ENCODE assay signal across 8 mouse cellular contexts in the genomic region with DNA sequence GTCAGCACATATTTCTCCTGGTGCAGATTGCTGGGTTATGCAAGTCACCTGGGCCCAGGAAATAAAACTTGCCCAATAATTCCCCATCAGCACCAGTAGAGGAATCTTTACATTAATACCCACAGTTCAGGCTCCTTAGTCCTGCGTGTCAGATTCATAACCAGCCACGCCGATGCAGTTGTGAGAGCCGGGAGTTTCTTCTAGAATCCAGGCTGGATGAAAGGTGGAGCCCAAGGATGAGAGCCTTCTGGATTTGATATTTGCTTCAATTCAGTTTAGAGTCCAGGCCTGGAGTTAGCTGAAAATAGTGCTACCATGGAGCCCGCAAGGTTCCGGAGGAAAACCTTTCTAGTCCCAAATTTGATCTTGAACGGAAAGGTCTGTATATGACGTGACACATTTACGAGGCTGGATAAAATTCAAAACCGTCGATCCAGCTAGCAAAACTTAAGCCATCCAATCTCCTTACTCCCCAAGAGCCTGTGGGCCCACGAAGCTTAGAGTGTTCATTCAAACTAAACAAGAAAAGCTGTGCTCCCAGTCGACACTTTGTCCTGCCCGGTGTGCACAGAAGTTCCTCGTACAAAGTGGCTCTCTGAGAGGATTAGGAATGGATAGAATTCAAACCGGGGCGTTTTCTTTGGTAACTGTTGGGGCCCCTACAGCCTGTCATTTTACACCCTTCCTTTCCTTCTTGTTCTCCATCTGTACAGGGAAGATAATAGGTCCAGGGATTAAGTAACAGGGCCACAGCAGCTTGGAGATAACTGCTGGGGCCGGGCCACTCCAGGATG. TPM values are rescaled to one million over a fixed set of nuclear protein-coding genes. Genes with fewer than 3 reads are reported as not detected.
DNase-seq lines count a peak whose midpoint lies in the region; ATAC-seq and TF ChIP-seq lines count a peak whose summit lies in the region.

No protein-coding gene starts in this region.

- DNase-seq in embryo, embryonic 11 days, result peak; percentile 31
- DNase-seq in embryo, embryonic 10 days (ENCODE audit: low spot score), result no peak
- DNase-seq in thymus, adult 2 months, result no peak
- DNase-seq in thymus, adult 18-20 months, result no peak
- peak; percentile 41 to 42 for DNase-seq in spleen, postnatal 10 days (ENCODE audit: low spot score in 2 of 2)
- DNase-seq in layer of hippocampus, adult 9-10 months (ENCODE audit: low spot score), result no peak

- peak overlapping the region; percentile 81 for H3K4me3 ChIP-seq in thymus, adult 2 months (ENCODE audit: control insufficient read depth, insufficient read depth, low read length)
- peak overlapping the region; percentile 90 for H3K4me3 ChIP-seq in limb, embryonic 13.5 days

- no peak for TF ChIP-seq POLR2A in thymus, adult 2 months (IDR thresholded peaks at IDR 0.05; ENCODE audit: control insufficient read depth, extremely low read depth, insufficient read depth, low read length, poor library complexity)

- H3K27me3 ChIP-seq in thymus, adult 2 months (ENCODE audit: control insufficient read depth, insufficient read depth, low read length), result no peaks in the 10 kb centered on the region
- no peaks in the 10 kb centered on the region for H3K27me3 ChIP-seq in limb, embryonic 13.5 days

- H3K4me2 ChIP-seq in limb, embryonic 13.5 days (replicated peaks), result peak overlapping the region; percentile 90

- ATAC-seq in limb, embryonic 13.5 days (ENCODE audit: low FRiP score, low read depth), result no peak
- no peak for ATAC-seq in inflammation-experienced regulatory T-cells, adult 6 months

- H3K27ac ChIP-seq in thymus, adult 2 months (ENCODE audit: control insufficient read depth, insufficient read depth, low read length), result no peak overlapping the region
- peak overlapping the region; percentile 56 for H3K27ac ChIP-seq in limb, embryonic 13.5 days

- peak overlapping the region; percentile 91 for H3K9ac ChIP-seq in limb, embryonic 13.5 days

- no peaks in the 10 kb centered on the region for H3K36me3 ChIP-seq in thymus, adult 2 months (ENCODE audit: control insufficient read depth, insufficient read depth, low read length)
- H3K36me3 ChIP-seq in limb, embryonic 13.5 days, result no peaks in the 10 kb centered on the region

- 67% methylated on average over 18 of the region's 18 CpGs for WGBS in thymus, adult 2 months
- 18% methylated on average over 18 of the region's 18 CpGs for WGBS in limb, embryonic 13.5 days

- H3K4me1 ChIP-seq in thymus, adult 2 months (replicated peaks; ENCODE audit: control insufficient read depth, insufficient read depth, low read length), result peaks cover 5% of the 10 kb centered on the region
- peaks cover 28% of the 10 kb centered on the region for H3K4me1 ChIP-seq in limb, embryonic 13.5 days

- no peak for TF ChIP-seq CTCF in thymus, adult 2 months (IDR thresholded peaks at IDR 0.05; ENCODE audit: borderline replicate concordance, control insufficient read depth, extremely low read depth, insufficient read depth, low read length, poor library complexity)

- H3K9me3 ChIP-seq in limb, embryonic 13.5 days, result peaks cover 5% of the 10 kb centered on the region; the same call in 1 of the 2 replicates

RNA-seq across cellular contexts. Expression of gene Ssx2ip, which starts 1.0 kb away (rescaled TPM):
- 5.4 and 7.2 TPM in 2 replicates for polyA plus RNA-seq in thymus, adult 2 months (2012; rRNA removed)
- polyA plus RNA-seq in limb, embryonic 13.5 days (2015; fragmentation: Nextera tagmentation; extraction: Ambion mirVana), result 18.7 and 18.9 TPM in 2 replicates
- polyA plus RNA-seq in inflammation-experienced regulatory T-cells, adult 6 months (2017; shearing (Covaris generic)), result 1 to 10 TPM in 2 of 3 experiments, under 1 TPM in 1; 0.91 to 1.3 (median 1.1) TPM

RNA-seq across cellular contexts. Expression of gene Ctbs, which starts 44.2 kb away (rescaled TPM):
- polyA plus RNA-seq in thymus, adult 2 months (2012; rRNA removed), result 2.0 and 2.5 TPM in 2 replicates
- polyA plus RNA-seq in limb, embryonic 13.5 days (2015; fragmentation: Nextera tagmentation; extraction: Ambion mirVana), result 8.5 and 8.7 TPM in 2 replicates
- polyA plus RNA-seq in inflammation-experienced regulatory T-cells, adult 6 months (2017; shearing (Covaris generic)), result 10 to 100 TPM in 1 of 3 experiments, 1 to 10 TPM in 2; 5.9 to 10.2 (median 7.2) TPM

Comparison
In these comparisons a context has a peak if more than half of its experiments do, and no peak if none do; other contexts are left out.
1. DNase-seq: peak in embryo, embryonic 11 days (single experiment) and spleen, postnatal 10 days (2 of 2); none in embryo, embryonic 10 days (single experiment), thymus, adult 2 months (single experiment), thymus, adult 18-20 months (0 of 2) and layer of hippocampus, adult 9-10 months (single experiment).